Mouse (Mus musculus): ENCODE results near the gene Tmem60. TPM values are rescaled to one million over a fixed set of nuclear protein-coding genes. Genes with fewer than 3 reads are reported as not detected.

The Tmem60 gene
- polyA plus RNA-seq, 1 experiment from 2014 or later = 55.6 TPM

- H3K27ac ChIP-seq = no peak overlapping the region
- no peak overlapping the region for H3K9ac ChIP-seq (replicated peaks)
- no peak overlapping the region for H3K4me3 ChIP-seq (replicated peaks)
- no peak overlapping the region for H3K4me2 ChIP-seq
- ATAC-seq (ENCODE audit: insufficient number of reproducible peaks, insufficient read depth, low FRiP score, low TSS enrichment, low read depth) = no peak
- WGBS = 84% methylated on average over 2 of the region's 2 CpGs
- no peaks in the 10 kb centered on the region for H3K4me1 ChIP-seq (replicated peaks)
- H3K9me3 ChIP-seq = no peaks in the 10 kb centered on the region
- H3K27me3 ChIP-seq = no peaks in the 10 kb centered on the region
- 0 out of 2 replicates have a peak, but pooled peaks cover 17% of the 10 kb centered on the region for H3K36me3 ChIP-seq
Measured at GRCm38 (mm10) chr5:20911741-20912140, 29.8 kb downstream of the Tmem60 start.

- H3K27ac ChIP-seq = no peak overlapping the region
- H3K4me2 ChIP-seq = no peak overlapping the region
- H3K27me3 ChIP-seq = no peaks in the 10 kb centered on the region
- no peak overlapping the region for H3K9ac ChIP-seq (replicated peaks)
- H3K4me1 ChIP-seq (replicated peaks) = no peaks in the 10 kb centered on the region
- H3K4me3 ChIP-seq (replicated peaks) = no peak overlapping the region
- 80% methylated on average over 11 of the region's 11 CpGs for WGBS
- H3K36me3 ChIP-seq = 0 out of 2 replicates have a peak, but pooled peaks cover 7% of the 10 kb centered on the region
- no peak for ATAC-seq (ENCODE audit: insufficient number of reproducible peaks, insufficient read depth, low FRiP score, low TSS enrichment, low read depth)
- no peaks in the 10 kb centered on the region for H3K9me3 ChIP-seq
Measured at GRCm38 (mm10) chr5:20913372-20914275, 31.6 kb downstream of the Tmem60 start.

DNA sequence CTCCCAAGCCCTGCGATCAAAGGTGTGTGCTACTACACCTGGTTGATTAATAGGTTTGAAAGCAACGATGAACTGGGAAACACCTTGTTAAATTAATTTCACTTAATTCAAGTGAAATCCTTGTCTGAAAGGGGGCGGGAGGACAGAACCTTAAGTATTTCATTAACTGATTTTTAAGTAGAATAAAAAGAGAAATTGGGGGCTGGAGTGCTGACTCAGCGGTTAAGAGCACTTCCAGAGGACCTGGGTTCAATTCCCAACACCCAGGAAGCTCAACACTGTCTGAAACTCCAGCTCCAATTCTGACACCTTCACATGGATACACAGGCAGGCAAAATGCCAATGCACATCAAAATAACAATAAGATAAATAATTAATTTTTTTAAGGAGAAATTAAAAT, 37.0 kb downstream of the Tmem60 start:
- WGBS = 91% methylated on average over 4 of the region's 4 CpGs
- no peak overlapping the region for H3K4me2 ChIP-seq
- no peaks in the 10 kb centered on the region for H3K9me3 ChIP-seq
- H3K4me3 ChIP-seq (replicated peaks) = no peak overlapping the region
- H3K9ac ChIP-seq (replicated peaks) = no peak overlapping the region
- peaks cover 23% of the 10 kb centered on the region for H3K36me3 ChIP-seq
- no peak overlapping the region for H3K27ac ChIP-seq
- no peak for ATAC-seq (ENCODE audit: insufficient number of reproducible peaks, insufficient read depth, low FRiP score, low TSS enrichment, low read depth)
- no peaks in the 10 kb centered on the region for H3K4me1 ChIP-seq (replicated peaks)
- H3K27me3 ChIP-seq = no peaks in the 10 kb centered on the region

DNA sequence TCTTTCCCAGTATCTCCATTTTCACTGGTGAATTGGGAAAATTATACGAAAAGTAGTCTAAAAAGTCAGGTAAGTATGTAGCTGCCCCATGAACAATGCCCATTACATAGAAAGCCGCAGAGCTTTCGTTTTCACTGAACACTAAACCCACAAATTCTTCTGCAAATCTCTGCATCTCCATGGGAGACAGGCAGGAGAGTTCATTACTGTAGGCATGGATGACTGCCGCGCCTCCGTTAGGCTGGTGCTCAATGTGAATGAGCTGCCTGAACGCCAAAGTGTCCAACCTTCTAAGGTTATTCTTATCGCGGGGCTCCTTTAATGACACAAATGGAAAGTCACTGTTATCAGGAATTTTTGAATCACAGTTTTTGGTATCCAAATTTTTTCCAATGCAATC, 37.6 kb downstream of the Tmem60 start:
- H3K4me3 ChIP-seq (replicated peaks) = no peak overlapping the region
- no peaks in the 10 kb centered on the region for H3K27me3 ChIP-seq
- no peaks in the 10 kb centered on the region for H3K9me3 ChIP-seq
- no peaks in the 10 kb centered on the region for H3K4me1 ChIP-seq (replicated peaks)
- peaks cover 23% of the 10 kb centered on the region for H3K36me3 ChIP-seq
- H3K4me2 ChIP-seq = no peak overlapping the region
- no peak for ATAC-seq (ENCODE audit: insufficient number of reproducible peaks, insufficient read depth, low FRiP score, low TSS enrichment, low read depth)
- H3K9ac ChIP-seq (replicated peaks) = no peak overlapping the region
- no peak overlapping the region for H3K27ac ChIP-seq
- 95% methylated on average over 9 of the region's 9 CpGs for WGBS

- Histone ChIP-seq H3K36me3 (peaks cover 15% of the 10 kb centered on the region), H3K27ac (no peak overlapping the region), H3K27me3 (no peaks in the 10 kb centered on the region), H3K9ac (replicated peaks) (no peak overlapping the region), H3K4me3 (replicated peaks) (no peak overlapping the region), H3K4me2 (no peak overlapping the region), H3K9me3 (no peaks in the 10 kb centered on the region), H3K4me1 (replicated peaks) (peaks cover under 1% of the 10 kb centered on the region; the same call in 1 of the 2 replicates)
- ATAC-seq (ENCODE audit: insufficient number of reproducible peaks, insufficient read depth, low FRiP score, low TSS enrichment, low read depth) = no peak
- WGBS = 70% methylated on average over 3 of the region's 3 CpGs
Measured at GRCm38 (mm10) chr5:20924608-20925007, 42.6 kb downstream of the Tmem60 start.

- no peak for ATAC-seq (ENCODE audit: insufficient number of reproducible peaks, insufficient read depth, low FRiP score, low TSS enrichment, low read depth)
- no peaks in the 10 kb centered on the region for H3K27me3 ChIP-seq
- no peak overlapping the region for H3K9ac ChIP-seq (replicated peaks)
- H3K4me3 ChIP-seq (replicated peaks) = no peak overlapping the region
- peaks cover 7% of the 10 kb centered on the region; the same call in 1 of the 2 replicates for H3K4me1 ChIP-seq (replicated peaks)
- no peaks in the 10 kb centered on the region for H3K9me3 ChIP-seq
- H3K4me2 ChIP-seq = no peak overlapping the region
- H3K36me3 ChIP-seq = peaks cover 13% of the 10 kb centered on the region; the same call in 1 of the 2 replicates
- no peak overlapping the region for H3K27ac ChIP-seq
- WGBS = 78% methylated on average over 3 of the region's 3 CpGs
Measured at GRCm38 (mm10) chr5:20925451-20925850, 43.5 kb downstream of the Tmem60 start.

DNA sequence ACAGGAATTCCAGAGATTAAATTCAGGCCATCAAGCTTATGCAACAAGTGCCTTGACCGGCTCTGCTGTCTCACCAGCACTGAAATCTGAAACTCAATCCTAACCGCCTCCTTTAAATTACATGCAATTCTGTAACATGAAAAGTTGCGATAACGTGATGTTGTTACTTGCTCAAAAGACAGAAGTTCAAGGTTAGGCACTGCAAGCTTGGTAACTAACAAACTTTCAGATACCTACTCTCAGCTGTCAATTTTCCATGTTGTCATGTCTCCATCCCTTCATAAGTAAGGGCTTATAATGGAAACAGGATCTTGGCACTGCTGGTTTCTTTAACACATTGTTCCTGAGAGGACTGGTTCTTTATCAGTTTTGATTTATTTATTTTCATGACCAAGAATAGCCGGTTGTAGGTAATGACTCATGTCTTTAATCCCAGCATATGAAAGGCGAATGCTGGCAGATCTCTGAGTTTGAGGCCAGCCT, 47.7 kb downstream of the Tmem60 start:
- no peak for ATAC-seq (ENCODE audit: insufficient number of reproducible peaks, insufficient read depth, low FRiP score, low TSS enrichment, low read depth)
- no peaks in the 10 kb centered on the region for H3K27me3 ChIP-seq
- no peak overlapping the region for H3K4me2 ChIP-seq
- H3K36me3 ChIP-seq = peaks cover 5% of the 10 kb centered on the region; the same call in 1 of the 2 replicates
- WGBS = 61% methylated on average over 6 of the region's 6 CpGs
- H3K4me3 ChIP-seq (replicated peaks) = no peak overlapping the region
- peaks cover 11% of the 10 kb centered on the region; the same call in 1 of the 2 replicates for H3K4me1 ChIP-seq (replicated peaks)
- H3K27ac ChIP-seq = no peak overlapping the region
- H3K9ac ChIP-seq (replicated peaks) = no peak overlapping the region
- no peaks in the 10 kb centered on the region for H3K9me3 ChIP-seq

- ATAC-seq (ENCODE audit: insufficient number of reproducible peaks, insufficient read depth, low FRiP score, low TSS enrichment, low read depth) = no peak
- no peaks in the 10 kb centered on the region for H3K27me3 ChIP-seq
- H3K4me3 ChIP-seq (replicated peaks) = no peak overlapping the region
- peaks cover 11% of the 10 kb centered on the region; the same call in 1 of the 2 replicates for H3K4me1 ChIP-seq (replicated peaks)
- no peaks in the 10 kb centered on the region for H3K9me3 ChIP-seq
- H3K36me3 ChIP-seq = peaks cover 5% of the 10 kb centered on the region; the same call in 1 of the 2 replicates
- H3K9ac ChIP-seq (replicated peaks) = no peak overlapping the region
- H3K4me2 ChIP-seq = no peak overlapping the region
- no peak overlapping the region for H3K27ac ChIP-seq
Measured at GRCm38 (mm10) chr5:20930430-20930829, 48.4 kb downstream of the Tmem60 start.

DNA sequence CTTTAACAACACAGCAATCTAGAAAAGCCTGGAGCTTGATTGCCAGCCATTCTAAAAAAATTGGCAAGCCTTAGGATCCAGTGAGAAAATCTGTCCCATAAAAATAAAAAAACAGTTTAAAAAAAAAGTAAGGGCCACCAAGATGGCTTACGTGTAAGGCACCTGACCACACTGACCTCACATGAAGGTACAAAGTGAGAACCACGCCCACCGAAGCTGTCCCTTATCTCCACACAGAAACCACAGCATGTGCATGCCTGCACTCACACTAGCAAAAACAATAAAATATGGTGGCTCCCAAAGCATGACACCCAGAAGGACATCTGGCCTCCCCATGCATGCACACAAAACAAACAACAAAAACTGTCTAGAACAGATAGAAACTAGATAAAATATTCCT, 49.3 kb downstream of the Tmem60 start:
- 82% methylated on average over 3 of the region's 3 CpGs for WGBS
- ATAC-seq (ENCODE audit: insufficient number of reproducible peaks, insufficient read depth, low FRiP score, low TSS enrichment, low read depth) = no peak

DNA sequence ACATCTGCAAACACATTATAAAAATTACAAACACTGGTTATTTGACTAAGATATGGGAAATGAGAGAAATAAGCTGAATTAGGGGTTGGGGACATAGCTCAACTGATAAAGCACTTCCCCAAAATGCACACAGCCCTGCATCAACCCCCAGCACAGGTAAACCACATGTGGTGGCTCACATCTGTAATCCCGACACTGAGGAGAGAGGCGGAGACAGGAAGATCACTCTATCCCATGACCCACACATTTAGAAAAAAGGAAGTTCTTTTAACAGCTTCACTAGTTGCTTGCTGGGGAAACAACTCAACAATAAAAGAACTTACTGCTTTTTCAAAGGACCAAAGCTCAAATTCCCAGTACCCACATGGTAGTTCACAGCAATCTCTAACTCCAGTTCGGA, 50.6 kb downstream of the Tmem60 start:
- no peaks in the 10 kb centered on the region for H3K9me3 ChIP-seq
- no peaks in the 10 kb centered on the region for H3K27me3 ChIP-seq
- ATAC-seq (ENCODE audit: insufficient number of reproducible peaks, insufficient read depth, low FRiP score, low TSS enrichment, low read depth) = no peak
- H3K4me1 ChIP-seq (replicated peaks) = peaks cover 18% of the 10 kb centered on the region
- WGBS = 77% methylated on average over 3 of the region's 3 CpGs
- no peak overlapping the region for H3K4me3 ChIP-seq (replicated peaks)
- H3K27ac ChIP-seq = no peak overlapping the region
- H3K9ac ChIP-seq (replicated peaks) = no peak overlapping the region
- no peaks in the 10 kb centered on the region for H3K36me3 ChIP-seq
- no peak overlapping the region for H3K4me2 ChIP-seq

More for the DNA sequence above, 49.3 kb downstream of the Tmem60 start:
- Histone ChIP-seq H3K9ac (replicated peaks) (no peak overlapping the region), H3K27me3 (no peaks in the 10 kb centered on the region), H3K36me3 (no peaks in the 10 kb centered on the region), H3K4me1 (replicated peaks) (peaks cover 17% of the 10 kb centered on the region), H3K9me3 (no peaks in the 10 kb centered on the region), H3K4me2 (no peak overlapping the region), H3K4me3 (replicated peaks) (no peak overlapping the region), H3K27ac (no peak overlapping the region)

DNA sequence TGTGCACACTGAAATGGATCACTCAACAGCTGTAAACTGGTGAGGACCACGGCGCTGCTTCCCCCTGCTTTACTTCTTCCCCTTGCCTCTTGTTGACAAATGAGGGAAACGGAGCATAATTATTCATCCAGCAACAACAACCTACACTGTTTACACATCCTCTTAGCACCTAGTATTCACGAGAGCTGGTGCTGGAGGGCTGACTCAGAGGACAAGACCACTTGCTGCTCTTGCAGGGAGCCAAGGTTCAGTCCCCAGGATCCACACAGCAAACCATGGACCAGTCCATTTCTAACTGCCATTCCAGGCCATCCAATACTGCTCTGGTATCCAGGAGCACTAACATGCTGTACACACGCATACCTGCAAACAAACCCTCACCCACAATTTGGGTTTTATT, 53.9 kb downstream of the Tmem60 start:
- peaks cover 7% of the 10 kb centered on the region for H3K4me1 ChIP-seq (replicated peaks)
- WGBS = 53% methylated on average over 5 of the region's 5 CpGs
- no peak overlapping the region for H3K27ac ChIP-seq
- H3K4me3 ChIP-seq (replicated peaks) = no peak overlapping the region
- H3K9me3 ChIP-seq = no peaks in the 10 kb centered on the region
- H3K9ac ChIP-seq (replicated peaks) = no peak overlapping the region
- no peak for ATAC-seq (ENCODE audit: insufficient number of reproducible peaks, insufficient read depth, low FRiP score, low TSS enrichment, low read depth)
- no peaks in the 10 kb centered on the region for H3K27me3 ChIP-seq
- H3K4me2 ChIP-seq = no peak overlapping the region
- 0 out of 2 replicates have a peak, but pooled peaks cover 3% of the 10 kb centered on the region for H3K36me3 ChIP-seq
